Mouse (Mus musculus): ENCODE data around the gene Sik2.

Gene Sik2

DNA sequence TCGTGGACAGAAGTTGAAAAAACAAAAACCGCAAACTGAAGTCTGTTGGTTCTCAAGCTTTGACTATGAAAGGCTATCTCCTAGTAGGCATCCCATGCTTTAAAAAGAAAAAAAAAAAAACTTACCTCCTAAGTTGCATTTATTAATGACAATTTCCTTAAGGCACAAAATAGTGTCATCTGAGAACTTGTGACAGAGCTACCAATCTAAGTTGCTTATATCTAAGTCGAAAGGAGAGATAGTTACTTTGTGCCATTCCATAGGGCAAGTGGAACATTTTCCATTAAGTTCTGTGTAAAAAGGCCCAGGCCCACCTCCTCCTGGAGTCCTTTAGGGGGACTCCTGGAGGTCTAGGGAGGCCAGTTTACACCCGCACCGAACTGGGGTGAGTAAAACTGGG is 153.1 kb downstream of the Sik2 start:
- in situ Hi-C loops (cut with MboI; ENCODE audit: low pct_unique_long_range_greater_than_20kb in 1 of 2, low sequenced_read_pairs in 2 of 2, unreplicated experiment in 1 of 2), result loop anchor here (10.0 to 25.0 kb wide), 2 partner anchors 149 to 432 kb away; partner anchors contain the start of genes Colca2 (in 1 of the 2) and Sik2 (in 1 of the 2)

DNA sequence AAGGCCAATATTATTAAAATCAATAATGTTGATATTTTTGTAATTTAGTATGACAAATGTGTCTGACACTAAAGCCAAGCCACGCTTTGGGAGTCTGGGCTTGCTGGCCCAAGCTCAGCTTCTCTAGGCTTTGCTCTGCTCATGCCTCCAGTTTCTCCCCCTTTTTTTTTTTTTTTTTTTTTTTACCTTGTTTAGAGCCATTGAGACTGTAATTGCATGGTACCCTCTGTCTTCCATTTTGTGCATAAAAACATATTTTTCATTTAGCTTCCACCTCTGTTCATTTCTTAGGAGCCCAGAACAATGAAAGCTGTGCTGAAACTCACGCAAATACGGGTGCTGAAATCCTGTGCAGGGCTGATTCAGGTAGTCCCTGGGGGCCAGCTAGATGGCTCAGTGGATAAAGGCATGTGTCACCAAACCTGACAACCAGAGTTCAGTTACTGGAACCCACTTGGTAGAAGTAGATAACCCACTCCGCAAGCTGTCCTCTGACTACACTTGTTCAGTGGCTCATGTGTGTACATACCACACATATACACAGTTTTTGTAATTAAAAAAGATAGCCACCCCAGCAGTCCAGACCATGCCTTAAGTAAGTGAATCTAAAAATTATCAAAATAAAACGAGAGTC is 153.6 kb downstream of the Sik2 start:
- in situ Hi-C loops (cut with MboI; ENCODE audit: low pct_unique_long_range_greater_than_20kb in 1 of 2, low sequenced_read_pairs in 2 of 2, unreplicated experiment in 1 of 2), result loop anchor here (10.0 to 25.0 kb wide), 2 partner anchors 150 to 432 kb away; partner anchors contain the start of genes Colca2 (in 1 of the 2) and Sik2 (in 1 of the 2)

DNA sequence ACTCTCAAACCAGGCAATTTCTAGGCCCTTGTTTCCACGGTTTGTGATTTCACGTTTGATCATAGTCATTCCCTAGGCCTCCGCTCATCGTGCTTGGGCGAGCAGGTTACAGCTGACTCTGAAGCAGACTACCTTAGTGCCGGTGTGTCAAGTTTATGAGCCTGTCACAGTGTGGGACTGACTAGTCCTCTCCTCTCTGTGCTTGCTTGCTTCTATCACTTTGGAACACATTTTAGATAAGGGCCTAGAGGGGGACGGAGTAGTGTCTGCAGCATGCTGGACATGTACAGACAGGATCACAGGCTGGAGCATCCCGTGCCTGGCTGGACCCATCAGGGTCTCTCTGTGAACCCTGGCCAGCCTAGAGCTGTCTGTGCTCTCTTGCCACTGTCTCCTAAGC is 154.5 kb downstream of the Sik2 start:
- in situ Hi-C loops (cut with MboI; ENCODE audit: low pct_unique_long_range_greater_than_20kb in 1 of 2, low sequenced_read_pairs in 2 of 2, unreplicated experiment in 1 of 2), result loop anchor here (5.0 to 25.0 kb wide), 3 partner anchors 150 to 433 kb away; partner anchors contain the start of genes Colca2 (in 1 of the 2) and Sik2 (in 1 of the 2)

DNA sequence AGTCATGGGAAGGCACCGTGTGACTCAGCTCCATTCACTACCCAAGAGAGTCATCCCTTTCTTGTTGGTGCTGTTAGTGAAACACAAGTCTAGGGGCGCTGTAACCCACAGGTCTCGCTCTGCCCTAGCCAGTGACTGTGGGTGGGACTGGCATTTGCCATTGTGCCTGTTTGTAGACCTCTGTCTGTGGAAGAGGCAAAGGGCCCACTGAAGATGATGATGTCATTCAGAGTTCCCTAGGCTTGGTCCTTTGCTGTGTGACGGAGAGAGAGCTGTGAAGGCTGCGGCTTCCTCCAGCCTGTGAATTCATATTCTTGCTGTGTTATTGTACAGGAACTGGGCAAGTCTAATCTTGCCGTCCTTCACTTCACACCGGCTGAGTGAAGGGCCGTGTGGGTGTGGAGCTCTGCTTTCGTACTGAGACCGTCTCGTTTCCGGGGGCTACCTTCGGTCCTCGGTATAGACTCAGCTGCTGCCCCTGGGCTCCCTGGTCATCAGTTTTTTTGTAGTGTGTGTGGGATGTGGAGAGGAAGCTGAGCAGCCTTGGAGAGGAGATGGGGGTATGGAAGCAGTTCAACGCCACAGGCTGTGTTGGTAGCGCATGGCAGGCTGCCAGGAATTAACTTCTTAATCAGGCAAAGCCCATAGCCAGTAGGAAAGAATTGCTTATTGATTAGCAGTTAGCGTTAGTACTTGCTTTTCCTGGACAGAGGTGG is 156.1 kb downstream of the Sik2 start:
- in situ Hi-C loops (cut with MboI; ENCODE audit: low pct_unique_long_range_greater_than_20kb in 1 of 2, low sequenced_read_pairs in 2 of 2, unreplicated experiment in 1 of 2), result loop anchor here (5.0 to 25.0 kb wide), 3 partner anchors 152 to 435 kb away; partner anchors contain the start of genes Colca2 (in 1 of the 2) and Sik2 (in 1 of the 2)

DNA sequence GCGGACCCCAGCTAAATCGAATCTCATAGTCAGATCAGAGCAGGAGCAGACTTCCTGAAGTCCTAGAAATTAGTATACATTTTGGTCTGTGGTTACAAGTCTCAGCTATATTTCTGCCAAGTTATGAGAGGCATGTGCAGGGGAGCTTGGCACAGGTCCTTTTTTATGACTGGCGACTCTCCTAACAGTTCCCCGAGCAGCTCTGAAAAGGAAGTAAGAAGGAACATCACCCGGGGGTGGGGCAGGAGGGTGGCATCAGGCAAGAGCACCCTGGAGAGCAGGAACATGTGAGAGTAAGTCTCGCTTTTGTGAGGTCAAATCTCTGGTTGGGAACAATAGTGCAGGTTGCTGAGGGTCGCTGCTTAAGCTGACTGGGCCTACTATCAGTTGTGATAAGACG is 158.2 kb downstream of the Sik2 start:
- in situ Hi-C loops (cut with MboI; ENCODE audit: low pct_unique_long_range_greater_than_20kb in 1 of 2, low sequenced_read_pairs in 2 of 2, unreplicated experiment in 1 of 2), result loop anchor here (5.0 to 25.0 kb wide), 3 partner anchors 154 to 437 kb away; partner anchors contain the start of genes Colca2 (in 1 of the 2) and Sik2 (in 1 of the 2)

DNA sequence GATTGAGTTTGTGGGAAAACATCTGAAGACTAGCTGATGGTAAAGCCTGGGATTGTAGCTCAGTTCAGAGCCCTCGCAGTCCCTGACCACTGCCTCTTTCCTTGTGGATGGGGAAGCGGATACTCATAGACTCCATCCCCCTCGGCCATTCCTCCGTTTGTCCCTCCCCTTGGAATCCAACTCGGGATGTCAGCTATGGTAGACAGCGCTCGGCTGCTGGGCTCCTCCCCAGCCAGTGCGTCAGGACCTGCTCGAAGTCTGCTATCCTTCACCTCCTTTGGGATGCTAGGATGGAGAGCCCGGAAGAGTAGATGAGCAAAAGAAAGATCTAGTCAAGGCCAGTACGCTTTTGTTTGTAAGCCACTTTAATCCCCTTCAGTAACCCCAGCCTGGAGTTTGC is 158.6 kb downstream of the Sik2 start:
- in situ Hi-C loops (cut with MboI; ENCODE audit: low pct_unique_long_range_greater_than_20kb in 1 of 2, low sequenced_read_pairs in 2 of 2, unreplicated experiment in 1 of 2), result loop anchor here (5.0 to 25.0 kb wide), 3 partner anchors 155 to 437 kb away; partner anchors contain the start of genes Colca2 (in 1 of the 2) and Sik2 (in 1 of the 2)

DNA sequence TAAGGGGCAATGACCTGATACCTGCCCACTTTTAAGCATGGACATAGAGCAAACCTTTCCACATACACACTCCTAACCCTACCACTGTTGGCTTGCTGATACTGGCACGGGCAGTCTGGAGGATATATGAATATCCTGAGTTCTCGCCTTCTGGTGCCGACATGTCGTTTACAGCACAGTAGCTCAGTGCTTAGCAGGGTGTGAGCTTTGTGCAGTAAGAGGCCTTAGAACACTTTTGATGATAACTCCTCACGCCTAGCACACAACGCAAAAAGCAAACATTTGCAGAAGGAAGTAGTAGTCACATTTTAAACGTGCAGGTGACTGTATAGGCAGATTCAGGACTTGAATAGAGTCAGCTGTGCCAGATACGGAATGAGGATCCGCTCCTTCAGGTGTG is 159.1 kb downstream of the Sik2 start:
- in situ Hi-C loops (cut with MboI; ENCODE audit: low pct_unique_long_range_greater_than_20kb in 1 of 2, low sequenced_read_pairs in 2 of 2, unreplicated experiment in 1 of 2), result loop anchor here (5.0 to 25.0 kb wide), 3 partner anchors 155 to 438 kb away; partner anchors contain the start of genes Colca2 (in 1 of the 2) and Sik2 (in 1 of the 2)

DNA sequence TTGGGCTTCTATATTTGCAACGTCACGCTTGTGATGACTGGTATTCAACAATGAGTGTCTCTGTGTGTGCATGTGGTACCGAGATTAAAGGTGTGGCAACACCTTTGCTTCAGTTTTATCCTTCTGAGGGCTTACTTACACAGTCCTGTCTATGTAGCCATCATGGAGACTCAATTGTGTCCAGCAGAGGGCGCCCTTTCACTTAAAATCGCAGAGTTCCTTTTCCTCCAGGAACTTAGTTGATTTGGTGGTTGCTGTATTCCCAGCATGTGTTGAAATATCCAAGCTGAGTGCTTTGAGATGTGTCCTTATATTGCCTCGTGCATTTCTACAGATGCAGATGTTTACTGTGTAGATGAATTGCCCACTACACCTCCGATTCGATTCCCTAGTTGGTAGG is 159.6 kb downstream of the Sik2 start:
- in situ Hi-C loops (cut with MboI; ENCODE audit: low pct_unique_long_range_greater_than_20kb in 1 of 2, low sequenced_read_pairs in 2 of 2, unreplicated experiment in 1 of 2), result no loop called here

DNA sequence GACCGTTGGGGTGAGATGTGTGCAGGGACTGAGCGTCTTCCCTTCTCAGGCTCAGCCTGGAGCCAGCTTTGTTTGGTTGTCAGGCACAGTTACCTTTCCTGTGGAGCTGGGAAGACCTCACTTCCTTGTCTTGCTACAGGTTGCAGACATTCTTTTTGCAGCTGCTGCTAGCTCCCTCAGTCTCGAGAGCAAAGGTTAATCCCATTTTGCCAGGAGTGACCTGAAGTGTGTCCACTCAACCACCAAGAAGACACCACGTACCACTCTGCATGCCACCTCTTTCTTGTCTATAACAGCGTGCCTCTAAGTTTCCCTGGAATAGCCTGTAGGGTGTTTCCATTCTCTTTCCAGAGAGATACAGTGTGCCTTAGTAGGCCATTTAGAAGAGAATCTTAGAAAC is 160.1 kb downstream of the Sik2 start:
- in situ Hi-C loops (cut with MboI; ENCODE audit: low pct_unique_long_range_greater_than_20kb in 1 of 2, low sequenced_read_pairs in 2 of 2, unreplicated experiment in 1 of 2), result no loop called here

DNA sequence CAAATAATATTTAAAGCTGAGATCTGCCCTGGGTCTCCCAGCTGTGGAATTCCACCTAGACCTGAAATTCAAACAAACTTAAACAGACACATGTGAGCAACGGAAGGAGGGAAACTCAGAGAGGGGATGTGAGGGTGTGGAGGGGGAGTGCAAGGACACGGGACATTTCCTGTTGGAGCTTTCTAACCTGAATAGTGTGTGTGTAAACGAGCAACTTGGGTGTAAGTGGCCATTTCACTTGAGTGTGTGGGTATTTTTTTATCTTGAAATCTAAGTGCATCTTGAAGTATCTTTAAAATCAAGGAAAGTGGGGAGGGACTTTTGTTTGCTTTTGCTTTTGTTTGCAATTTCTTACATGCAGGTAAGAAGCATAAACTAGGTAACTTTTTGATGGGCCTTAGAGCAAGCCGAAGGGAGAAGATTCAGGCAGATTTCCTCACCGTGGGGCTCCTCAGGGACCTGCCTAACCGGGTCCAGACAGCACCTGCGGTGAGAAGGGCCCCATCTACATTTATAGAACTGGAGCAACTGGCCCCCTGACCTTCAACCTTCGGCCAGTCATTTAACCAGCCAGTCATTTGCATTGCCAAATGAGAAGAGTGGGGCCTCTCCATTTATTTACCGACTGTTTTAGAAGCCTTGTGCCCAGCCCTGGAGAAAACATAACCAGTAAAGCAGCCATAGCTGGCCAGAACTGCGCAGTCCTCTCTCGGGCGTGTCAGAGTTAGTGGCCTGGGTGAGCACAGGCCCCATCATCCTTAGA is 161.1 kb downstream of the Sik2 start:
- in situ Hi-C loops (cut with MboI; ENCODE audit: low pct_unique_long_range_greater_than_20kb in 1 of 2, low sequenced_read_pairs in 2 of 2, unreplicated experiment in 1 of 2), result no loop called here

DNA sequence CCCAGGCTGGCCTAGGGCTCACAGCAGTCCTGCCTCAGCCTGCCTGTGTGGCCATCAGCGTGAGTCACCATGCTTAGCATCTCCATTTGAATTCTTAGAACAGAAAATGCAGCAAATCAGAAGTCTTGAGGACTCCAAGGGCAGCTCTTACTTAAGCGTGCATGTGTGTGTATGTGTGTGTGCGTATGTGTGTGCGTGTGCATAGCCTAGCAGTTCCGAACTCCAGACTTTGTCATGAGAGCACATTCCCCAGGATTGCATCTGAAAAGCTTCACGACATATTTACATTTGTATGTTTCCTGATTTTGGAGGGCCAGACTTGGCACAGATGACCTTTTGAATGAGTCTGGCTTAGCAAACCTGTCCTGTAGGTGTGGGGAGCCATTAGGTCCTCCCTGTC is 161.7 kb downstream of the Sik2 start:
- in situ Hi-C loops (cut with MboI; ENCODE audit: low pct_unique_long_range_greater_than_20kb in 1 of 2, low sequenced_read_pairs in 2 of 2, unreplicated experiment in 1 of 2), result no loop called here

DNA sequence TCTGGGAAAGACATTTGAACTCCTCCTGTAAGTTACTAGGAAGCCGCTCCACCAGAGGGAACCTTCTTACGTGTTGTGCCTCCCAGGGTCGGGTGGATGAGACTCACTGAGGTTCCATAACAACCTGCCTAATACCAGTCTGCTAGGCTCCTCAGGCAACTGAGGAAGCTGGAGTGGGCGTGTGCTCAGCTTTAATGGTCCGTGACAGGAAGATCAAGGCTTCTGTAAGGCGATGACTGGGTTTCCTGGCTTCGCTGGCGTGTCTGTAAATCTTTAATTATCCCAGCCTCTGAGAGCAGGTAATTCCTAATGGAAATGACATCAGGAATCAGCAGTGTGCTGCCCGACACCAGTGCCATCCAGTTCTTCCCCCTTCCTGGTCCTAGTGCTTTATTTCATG is 163.3 kb downstream of the Sik2 start:
- in situ Hi-C loops (cut with MboI; ENCODE audit: low pct_unique_long_range_greater_than_20kb in 1 of 2, low sequenced_read_pairs in 2 of 2, unreplicated experiment in 1 of 2), result no loop called here

DNA sequence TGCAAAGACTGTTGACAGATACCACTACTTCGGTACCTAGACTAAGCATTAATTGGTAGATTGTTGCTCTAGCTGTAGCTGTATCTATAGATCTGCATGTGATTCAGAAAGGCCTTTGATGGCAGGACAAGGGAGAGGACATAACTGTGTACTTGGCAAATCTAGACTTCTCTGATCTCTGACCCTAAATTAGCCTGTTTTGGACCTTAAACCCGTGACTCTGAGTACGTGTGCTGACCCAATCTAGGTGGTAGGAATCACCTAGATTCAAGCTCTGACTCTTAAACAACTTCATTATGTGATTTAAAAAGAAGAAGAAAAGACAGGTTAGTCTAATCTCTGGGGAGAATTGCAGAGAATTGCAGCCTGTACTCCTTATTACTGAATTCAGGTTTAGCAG is 163.8 kb downstream of the Sik2 start, which contains the start of gene Ppp2r1b:
TSS of gene Ppp2r1b (plus strand) at position 221 of the 400 bp plus-strand sequence.
- in situ Hi-C loops (cut with MboI; ENCODE audit: low pct_unique_long_range_greater_than_20kb in 1 of 2, low sequenced_read_pairs in 2 of 2, unreplicated experiment in 1 of 2), result no loop called here

Measured in mouse embryonic stem cell (cell line).